Mouse (Mus musculus): Measurements from ENCODE around the gene Gnao1.

GRCm38 (mm10) chr8:93983827-93984226 lies 174.1 kb downstream of the Gnao1 start:
- no peak for TF ChIP-seq POLR2A (IDR thresholded peaks at IDR 0.05; ENCODE audit: borderline replicate concordance, extremely low read depth, insufficient read depth, insufficient read length, poor library complexity, severe bottlenecking)
- peak; percentile 48; the same call in 1 of the 2 replicates for TF ChIP-seq CTCF (IDR thresholded peaks at IDR 0.05; ENCODE audit: borderline replicate concordance, extremely low read depth, insufficient read depth, insufficient read length)
